Mouse (Mus musculus): ENCODE data around the gene Gm21409. TPM values are rescaled to one million over a fixed set of nuclear protein-coding genes. Genes with fewer than 3 reads are reported as not detected.
"Not testable (repeated sequence)": the region's sequence is repeated elsewhere in the genome, so short reads cannot be mapped to it uniquely, and the experiment has no call there.

Gene Gm21409
- polyA plus RNA-seq (2015; fragmentation: Nextera tagmentation; extraction: Ambion mirVana): not detected in 2 replicates

DNA sequence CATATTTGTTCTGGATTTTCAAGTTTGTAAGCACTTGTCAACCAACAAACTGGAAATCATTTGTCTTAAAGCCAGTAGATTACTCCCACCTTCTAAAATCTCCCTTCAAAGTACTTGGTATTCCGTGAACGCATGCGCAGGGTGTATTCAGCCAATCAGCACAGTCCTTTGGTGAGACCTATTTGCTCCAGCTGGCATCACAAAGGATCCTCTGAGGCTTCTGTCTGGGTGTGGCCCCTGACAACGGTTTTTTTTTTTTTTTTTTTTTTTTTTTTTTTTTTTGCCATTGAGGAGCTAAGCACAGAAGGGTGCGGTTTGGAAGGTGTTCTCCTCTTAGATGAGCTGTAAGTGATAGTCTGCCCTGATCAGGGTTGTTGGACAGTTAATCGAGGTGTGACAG lies at the start of gene Gm21409:
Gene Gm21409, plus strand, starts transcription at position 301 of the 400 bp plus-strand sequence.
- H3K9ac ChIP-seq (ENCODE audit: low read depth, low read length); DNase-seq (ENCODE audit: low spot score); H3K9me3 ChIP-seq (replicated peaks; ENCODE audit: low read length); H3K4me2 ChIP-seq (ENCODE audit: low read length); H3K27ac ChIP-seq; H3K36me3 ChIP-seq (ENCODE audit: insufficient read depth, low read length); H3K4me1 ChIP-seq (replicated peaks; ENCODE audit: insufficient read depth, low read length); H3K4me3 ChIP-seq (replicated peaks; ENCODE audit: low read depth, low read length); H3K27me3 ChIP-seq (ENCODE audit: insufficient read depth, low read length); ATAC-seq (replicated peaks; ENCODE audit: low FRiP score, low read depth): not testable (repeated sequence)
- WGBS: no CpG with 5 or more reads among the region's 6 CpGs

Other genes with a start within 250 kb of the Gm21409 start
- not detected in 2 replicates for gene Gm21394, start 181.8 kb upstream of the Gm21409 start, polyA plus RNA-seq (2015; fragmentation: Nextera tagmentation; extraction: Ambion mirVana)